Mouse (Mus musculus) activated CD4-positive, CD25-positive, alpha-beta regulatory T cell, adult 4 months (primary cell): Measurements from ENCODE around the gene Crk. TPM values are rescaled to one million over a fixed set of nuclear protein-coding genes. Genes with fewer than 3 reads are reported as not detected.

ENCODE experiments used
- ATAC-seq: one replicate; pipeline ENCODE4 v1.8.0; 2017
- polyA plus RNA-seq, 2 experiments: library from polyadenylated mRNA; unstranded; fragments of 100-300 nt; shearing (Covaris generic); gene quantifications; one replicate each; pipeline ENCODE4 v1.2.1; 2017

Crk gene
- polyA plus RNA-seq: 10 to 100 TPM; 12.0 to 13.8 TPM

GRCm38 (mm10) chr11:75678747-75679438, at the start of gene Crk:
TSS of gene Crk (plus strand) at chr11:75679259.
- peak; percentile 88 for ATAC-seq

- ATAC-seq: no peak
Observed at GRCm38 (mm10) chr11:75630098-75630497, 49.0 kb upstream of the Crk start.

GRCm38 (mm10) chr11:75630645-75631229, 48.3 kb upstream of the Crk start, which contains the start of gene Inpp5k:
TSS of gene Inpp5k (plus strand) at chr11:75630988.
- ATAC-seq: peak; percentile 96

- no peak for ATAC-seq
Observed at GRCm38 (mm10) chr11:75631561-75632225, 47.4 kb upstream of the Crk start.

- no peak for ATAC-seq
Observed at GRCm38 (mm10) chr11:75632921-75633320, 46.1 kb upstream of the Crk start.

GRCm38 (mm10) chr11:75634801-75635200, 44.3 kb upstream of the Crk start:
- no peak for ATAC-seq

- no peak for ATAC-seq
Observed at GRCm38 (mm10) chr11:75635315-75635714, 43.7 kb upstream of the Crk start.

- no peak for ATAC-seq
Observed at GRCm38 (mm10) chr11:75643323-75643722, 35.7 kb upstream of the Crk start.

- ATAC-seq: no peak
Observed at GRCm38 (mm10) chr11:75644684-75645083, 34.4 kb upstream of the Crk start.

- ATAC-seq: no peak
Observed at GRCm38 (mm10) chr11:75647681-75648211, 31.3 kb upstream of the Crk start.

GRCm38 (mm10) chr11:75649155-75649561, 29.9 kb upstream of the Crk start:
- ATAC-seq: no peak

- ATAC-seq: no peak
Observed at GRCm38 (mm10) chr11:75650311-75650710, 28.7 kb upstream of the Crk start, which contains the start of gene Myo1c. TSS of gene Myo1c (plus strand) at chr11:75650504.

- no peak for ATAC-seq
Observed at GRCm38 (mm10) chr11:75650958-75651425, 28.1 kb upstream of the Crk start.

GRCm38 (mm10) chr11:75651426-75652221, 27.4 kb upstream of the Crk start:
- ATAC-seq: peak; percentile 67

- ATAC-seq: no peak
Observed at GRCm38 (mm10) chr11:75652222-75652941, 26.7 kb upstream of the Crk start.

GRCm38 (mm10) chr11:75652942-75653684, 25.9 kb upstream of the Crk start:
- no peak for ATAC-seq

GRCm38 (mm10) chr11:75653781-75654470, 25.1 kb upstream of the Crk start:
- ATAC-seq: peak; percentile 19

GRCm38 (mm10) chr11:75654471-75655390, 24.3 kb upstream of the Crk start:
- ATAC-seq: peak; percentile 13
